Mouse (Mus musculus): Measurements from ENCODE around the gene Cdk2ap2.
A peak's percentile ranks its signal among the peaks of the same experiment; 100 is the strongest.

Gene Cdk2ap2

DNA sequence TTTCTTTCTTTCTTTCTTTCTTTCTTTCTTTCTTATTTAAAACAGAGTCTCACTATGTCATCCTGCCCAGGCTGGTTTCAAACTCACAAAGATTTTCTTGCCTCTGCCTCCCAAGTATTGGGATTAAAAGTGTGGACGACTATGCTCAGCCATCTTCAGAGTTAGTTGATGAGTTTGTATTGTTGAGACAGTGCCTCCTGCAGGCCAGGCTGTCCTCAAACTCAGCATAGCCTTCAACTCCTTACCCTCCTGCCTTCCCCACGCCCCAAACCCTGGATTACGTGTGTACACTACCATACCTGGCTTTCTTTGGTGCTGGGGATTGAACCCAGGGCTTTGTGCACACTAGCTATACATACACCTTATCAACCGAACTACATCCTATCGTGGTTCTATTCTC lies 39.5 kb downstream of the Cdk2ap2 start:
- DNase-seq (ENCODE audit: low spot score in 2 of 2) = no peak

DNA sequence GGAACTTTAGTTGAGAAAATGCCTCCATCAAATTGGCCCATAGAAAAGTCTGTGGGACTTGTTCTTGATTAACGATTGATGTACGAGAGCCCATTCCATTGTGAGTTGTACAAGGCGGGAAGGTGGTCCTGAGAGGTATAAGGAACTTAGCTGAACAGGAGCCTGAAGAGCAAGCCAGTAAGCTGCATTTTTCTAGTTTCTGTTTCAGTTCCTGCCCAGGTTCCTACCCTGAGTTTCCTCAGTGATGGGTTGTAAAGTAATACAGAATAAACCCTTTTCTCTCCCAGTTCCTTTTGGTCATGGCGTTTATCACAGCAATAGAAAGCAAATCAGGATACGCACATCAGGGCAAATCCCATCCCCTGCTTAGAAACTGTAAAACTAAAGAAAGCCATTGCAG lies 40.9 kb downstream of the Cdk2ap2 start:
- DNase-seq (ENCODE audit: low spot score in 2 of 2) = no peak

DNA sequence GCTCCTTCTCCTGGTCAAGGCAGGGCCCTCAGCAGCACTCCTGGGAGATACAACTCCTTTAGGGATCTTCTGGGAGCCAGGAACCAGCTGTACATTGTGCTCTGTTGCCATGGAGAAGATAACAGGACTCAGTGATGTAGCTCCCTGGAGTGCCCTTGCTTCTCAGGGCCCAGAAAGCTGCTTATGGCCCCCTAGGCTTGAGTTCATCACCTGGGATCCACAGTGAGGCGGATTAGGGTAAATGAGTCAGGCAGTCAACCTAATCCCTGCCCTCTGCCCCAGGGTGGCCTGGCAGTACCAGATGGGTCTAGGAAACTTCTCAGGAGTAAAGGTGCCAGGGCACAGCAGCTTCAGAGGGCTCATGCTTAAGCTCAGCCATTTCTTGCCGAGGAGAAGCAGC lies 42.5 kb downstream of the Cdk2ap2 start, which contains the start of gene Gpr152:
Gene Gpr152, plus strand, starts transcription at position 342 of the 400 bp plus-strand sequence.
- no peak for DNase-seq (ENCODE audit: low spot score in 2 of 2)

DNA sequence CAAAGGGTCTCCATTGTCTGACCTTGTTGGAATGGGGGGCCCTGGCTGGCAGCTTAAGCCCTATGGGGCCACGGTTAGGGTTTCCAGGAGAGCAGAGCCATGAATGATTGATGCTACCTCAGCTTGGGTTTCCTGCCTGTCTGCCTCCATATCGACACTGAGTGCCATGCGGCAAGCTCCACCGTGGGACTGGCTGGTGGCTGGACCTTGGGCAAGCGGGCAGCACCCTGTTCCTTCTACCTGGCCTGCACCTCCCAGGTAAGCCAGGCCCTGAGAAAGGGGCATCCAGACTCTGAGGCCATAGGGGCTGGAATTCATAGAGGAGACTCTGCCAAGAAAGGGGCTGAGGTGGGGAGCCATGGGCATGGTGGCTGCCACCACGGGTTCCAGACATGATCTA lies 43.2 kb downstream of the Cdk2ap2 start:
- DNase-seq (ENCODE audit: low spot score in 2 of 2) = no peak

DNA sequence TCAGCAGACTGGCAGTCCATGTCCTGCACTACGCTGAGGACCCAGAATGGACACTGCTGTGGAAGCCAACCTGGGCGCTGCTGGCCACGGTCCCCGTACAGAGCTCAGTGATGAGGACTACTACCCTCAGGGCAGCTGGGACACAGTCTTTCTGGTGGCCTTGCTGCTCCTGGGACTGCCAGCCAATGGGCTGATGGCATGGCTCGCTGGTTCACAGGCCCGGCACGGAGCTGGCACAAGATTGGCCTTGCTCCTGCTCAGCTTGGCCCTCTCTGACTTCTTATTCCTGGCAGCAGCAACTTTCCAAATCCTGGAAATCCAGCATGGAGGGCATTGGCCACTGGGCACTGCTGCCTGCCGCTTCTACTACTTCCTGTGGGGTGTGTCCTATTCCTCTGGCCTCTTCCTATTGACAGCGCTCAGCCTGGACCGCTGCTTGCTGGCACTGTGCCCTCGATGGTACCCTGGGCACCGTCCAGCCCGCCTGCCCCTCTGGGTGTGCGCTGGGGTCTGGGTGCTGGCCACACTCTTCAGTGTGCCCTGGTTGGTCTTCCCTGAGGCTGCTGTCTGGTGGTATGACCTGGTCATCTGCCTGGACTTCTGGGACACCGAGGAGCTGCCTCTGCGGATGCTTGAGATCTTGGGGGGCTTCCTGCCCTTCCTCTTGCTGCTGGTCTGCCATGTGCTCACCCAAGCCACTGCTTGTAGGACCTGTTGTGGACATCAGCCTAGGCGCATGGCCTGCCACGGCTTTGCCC lies 45.6 kb downstream of the Cdk2ap2 start:
- no peak for DNase-seq (ENCODE audit: low spot score in 2 of 2)

DNA sequence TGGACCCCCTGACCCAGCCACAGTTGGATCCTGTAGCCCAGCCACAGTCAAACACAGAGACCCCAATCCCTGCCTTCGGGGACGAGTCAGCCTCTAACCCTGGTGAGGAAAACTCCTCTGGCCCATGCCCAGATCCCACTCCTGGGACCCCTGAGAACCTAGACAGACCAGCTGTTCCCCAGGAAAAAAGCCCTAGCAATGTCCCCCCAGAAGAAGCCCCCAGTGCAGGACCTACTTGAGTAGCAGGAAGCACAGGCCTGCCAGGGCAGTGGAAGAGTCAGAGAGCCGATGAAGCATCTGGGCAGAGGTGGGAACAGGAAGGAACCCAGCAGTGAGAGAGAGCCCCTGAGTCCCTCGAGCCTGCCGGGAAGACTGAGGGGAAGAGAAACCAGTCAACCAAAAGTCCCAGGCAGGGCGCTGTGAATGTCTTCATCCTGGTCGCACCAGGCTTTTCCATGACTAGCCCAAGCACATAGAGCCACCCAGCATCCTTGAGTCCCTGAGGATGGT lies 46.8 kb downstream of the Cdk2ap2 start, which contains the start of gene Cabp4:
Gene Cabp4, minus strand, starts transcription at position 275 of the 510 bp plus-strand sequence.
- no peak for DNase-seq (ENCODE audit: low spot score in 2 of 2)

DNA sequence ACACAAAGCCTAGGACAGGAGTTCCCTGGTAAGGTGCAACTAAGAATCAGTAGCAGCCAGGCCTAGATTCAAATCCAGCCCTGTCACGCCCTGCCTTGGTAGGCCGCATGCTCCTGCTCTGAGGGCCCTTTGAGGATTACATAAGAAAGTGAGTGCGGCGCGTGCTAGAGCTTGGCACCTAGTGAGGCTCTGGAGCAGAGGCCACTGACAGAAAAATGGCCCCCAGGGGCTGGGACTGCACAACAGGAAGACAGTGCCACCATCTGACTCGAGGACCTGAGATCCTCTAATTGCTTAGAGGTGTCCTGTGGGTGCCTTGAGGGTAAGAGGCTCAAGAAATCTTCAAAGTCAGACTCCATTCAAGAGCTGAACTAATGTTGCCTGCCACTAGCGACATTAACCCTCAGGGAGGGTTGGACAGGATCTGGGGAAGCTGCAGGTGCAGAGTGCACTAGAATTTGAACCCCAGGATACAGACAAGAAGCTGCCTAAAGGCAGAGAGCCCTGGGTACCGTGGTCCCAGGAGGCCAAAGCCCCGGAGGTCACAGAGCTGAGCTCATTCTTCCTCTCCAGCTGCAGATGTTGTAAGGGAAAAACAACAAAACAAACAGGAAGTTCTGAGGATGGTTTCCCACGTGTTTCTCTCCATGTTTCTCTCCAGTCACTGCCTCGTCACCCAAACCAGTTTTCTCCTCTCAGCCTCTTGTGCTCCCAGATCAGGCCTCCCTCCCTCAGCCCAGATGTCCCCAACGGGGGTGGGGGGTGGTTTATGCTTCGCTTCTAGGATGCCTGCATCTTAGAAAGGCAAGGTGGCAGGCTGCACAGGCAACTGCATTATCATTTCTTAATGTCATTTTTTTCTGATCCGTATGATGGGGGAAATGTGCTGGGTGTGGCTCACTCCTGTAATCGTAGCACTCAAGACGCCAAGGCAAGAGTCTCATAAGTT lies 47.8 kb downstream of the Cdk2ap2 start:
- no peak for DNase-seq (ENCODE audit: low spot score in 2 of 2)

DNA sequence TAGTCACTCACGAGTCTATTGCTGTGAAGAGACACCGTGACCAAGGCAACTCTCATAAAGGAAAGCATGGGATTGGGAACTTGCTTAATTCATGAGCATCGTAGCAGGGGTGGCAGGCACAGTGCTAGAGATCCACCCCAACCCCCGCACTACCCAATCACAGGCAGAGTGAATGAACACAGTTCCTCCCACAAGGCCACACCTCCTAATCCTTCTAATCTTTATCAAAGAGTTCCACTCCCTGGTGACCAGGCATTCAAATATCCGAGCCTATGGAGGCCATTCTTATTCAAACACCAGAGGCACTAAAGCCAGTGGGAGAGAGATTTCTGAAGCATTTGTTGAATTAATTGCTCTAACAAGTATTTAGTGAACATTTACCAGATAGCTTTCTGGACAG lies 49.0 kb downstream of the Cdk2ap2 start:
- no peak for DNase-seq (ENCODE audit: low spot score in 2 of 2)

DNA sequence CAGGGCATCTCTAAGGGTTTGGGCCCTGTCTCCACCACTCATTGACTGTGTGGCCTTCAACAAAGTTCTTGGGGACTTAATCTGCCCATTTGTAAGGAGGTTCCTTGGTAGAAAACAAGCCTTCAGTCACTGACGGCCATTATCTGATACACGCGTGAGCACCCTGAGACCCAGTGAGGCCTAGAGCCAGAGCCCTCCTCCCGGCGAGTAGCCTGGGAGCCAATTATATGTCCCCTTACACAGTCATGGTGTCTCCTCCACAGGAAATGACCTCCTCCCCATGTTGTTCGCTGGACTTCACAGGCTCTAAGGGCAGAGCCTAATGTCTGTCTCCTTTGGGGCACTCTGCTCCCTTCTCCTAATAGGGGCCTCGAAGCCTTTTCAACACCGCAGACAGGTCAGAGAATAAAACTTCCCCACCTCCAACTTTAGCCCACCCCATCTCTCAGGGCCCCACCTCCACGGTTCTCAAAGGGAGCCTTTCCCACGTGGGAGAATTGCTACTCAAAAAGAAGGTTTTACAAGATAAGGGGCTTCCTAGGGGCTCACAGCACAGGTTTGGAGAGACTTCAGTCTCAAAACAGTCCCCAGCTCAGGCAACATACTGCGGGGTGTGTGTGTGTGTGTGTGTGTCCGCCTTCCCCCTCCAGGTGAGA lies 49.5 kb downstream of the Cdk2ap2 start:
- no peak for DNase-seq (ENCODE audit: low spot score in 2 of 2)

DNA sequence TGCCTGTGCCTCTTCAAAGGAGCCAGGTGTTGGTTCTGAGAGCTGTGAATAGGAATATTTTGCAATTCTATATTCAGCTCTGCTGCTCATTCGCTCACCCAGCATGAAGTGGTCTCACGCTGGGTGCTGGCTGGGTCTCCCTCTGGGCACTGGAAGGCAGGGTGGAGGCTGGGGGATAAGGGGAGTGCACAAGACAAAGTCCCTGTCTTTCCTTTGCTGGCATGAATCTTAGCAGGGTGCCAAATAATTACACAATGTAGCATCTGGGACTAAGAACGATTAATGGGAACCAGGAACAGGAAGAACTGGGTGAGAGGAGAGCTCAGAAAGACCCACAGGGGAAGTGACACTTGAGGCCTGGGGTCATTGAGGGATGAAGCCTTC lies 50.0 kb downstream of the Cdk2ap2 start:
- DNase-seq (ENCODE audit: low spot score in 2 of 2) = no peak

DNA sequence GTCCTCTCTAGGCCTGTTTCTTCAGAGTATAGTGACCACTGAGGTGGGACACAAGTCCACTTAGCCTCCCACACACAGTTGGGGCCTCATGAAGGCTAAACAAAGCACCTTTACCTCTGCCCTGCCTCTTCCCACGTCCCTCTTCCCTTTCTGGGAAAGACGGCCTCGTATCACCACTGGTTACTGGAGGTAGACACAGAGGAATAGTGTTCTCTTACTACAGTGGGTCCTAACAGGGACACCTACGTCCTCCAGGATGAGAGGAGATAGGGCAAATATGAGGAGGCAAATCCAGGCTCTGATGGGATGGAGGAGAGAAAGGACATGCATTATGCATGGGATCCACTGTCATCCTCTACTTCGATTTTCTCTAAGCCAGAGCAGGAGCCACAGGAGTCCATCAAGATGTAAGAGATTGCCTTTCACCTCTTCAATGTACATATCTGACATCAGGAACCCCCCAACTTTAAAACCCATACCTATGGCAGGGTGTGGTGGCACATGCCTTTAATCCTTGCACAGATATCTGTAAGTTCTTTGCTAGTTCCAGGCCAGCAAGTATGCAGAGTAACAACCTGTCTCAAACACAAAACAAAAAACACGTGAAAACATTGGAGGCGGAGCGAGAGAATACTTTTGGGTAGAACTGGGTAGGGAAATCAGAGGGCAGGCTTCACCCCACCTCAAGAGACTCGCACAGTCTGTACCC lies 51.0 kb downstream of the Cdk2ap2 start:
- DNase-seq (ENCODE audit: low spot score in 2 of 2) = no peak

DNA sequence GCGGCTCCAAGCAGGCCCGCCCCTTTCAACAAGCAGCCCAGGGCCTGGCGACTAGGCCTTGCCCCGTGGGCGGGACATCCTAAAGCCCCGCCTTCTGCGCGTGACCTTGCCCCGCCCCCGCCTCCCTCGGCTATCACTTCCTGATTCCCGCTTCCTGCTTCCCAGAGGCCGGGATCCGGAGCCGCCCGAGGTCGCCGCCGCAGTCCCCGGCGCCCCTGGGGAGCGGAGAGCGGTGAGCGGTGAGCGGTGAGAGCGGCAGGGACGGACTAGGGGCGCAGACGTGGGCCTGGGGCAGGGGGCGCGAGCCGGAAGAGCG lies 51.5 kb downstream of the Cdk2ap2 start, which contains the start of gene Coro1b:
Gene Coro1b, plus strand, starts transcription at position 129 of the 316 bp plus-strand sequence.
- DNase-seq (ENCODE audit: low spot score in 2 of 2) = peak; percentile 97 to 99

Data from urinary bladder, adult 18-20 months (tissue).